Mouse (Mus musculus) CH12.LX (cell line): ENCODE results near the gene Rai14.

Source experiments
- CTCF ChIP-seq, 2 experiments: IDR thresholded peaks in 1 of 2; conservative IDR thresholded peaks in 1 of 2; 2 replicates each; pipeline ENCODE4 v1.5.1; 2011 to 2012; ENCODE audit warnings: low read depth in 2 of 2, low read length in 2 of 2, improper control_type of control experiment in 1 of 2, inconsistent platforms in 1 of 2, mild to moderate bottlenecking in 1 of 2, moderate library complexity in 1 of 2
- HCFC1 ChIP-seq: IDR thresholded peaks from 2 replicates; pipeline ENCODE4 v1.6.1; 2012; ENCODE audit warnings: low read depth, mild to moderate bottlenecking, inconsistent platforms, low read length, improper control_type of control experiment
- SIN3A ChIP-seq: IDR thresholded peaks from 2 replicates; pipeline ENCODE4 v1.6.1; 2012; ENCODE audit warnings: low read length, improper control_type of control experiment, inconsistent platforms
- ZNF384 ChIP-seq: IDR thresholded peaks from 2 replicates; pipeline ENCODE4 v1.6.1; 2012; ENCODE audit warnings: low read depth, low read length, improper control_type of control experiment, inconsistent platforms

DNA sequence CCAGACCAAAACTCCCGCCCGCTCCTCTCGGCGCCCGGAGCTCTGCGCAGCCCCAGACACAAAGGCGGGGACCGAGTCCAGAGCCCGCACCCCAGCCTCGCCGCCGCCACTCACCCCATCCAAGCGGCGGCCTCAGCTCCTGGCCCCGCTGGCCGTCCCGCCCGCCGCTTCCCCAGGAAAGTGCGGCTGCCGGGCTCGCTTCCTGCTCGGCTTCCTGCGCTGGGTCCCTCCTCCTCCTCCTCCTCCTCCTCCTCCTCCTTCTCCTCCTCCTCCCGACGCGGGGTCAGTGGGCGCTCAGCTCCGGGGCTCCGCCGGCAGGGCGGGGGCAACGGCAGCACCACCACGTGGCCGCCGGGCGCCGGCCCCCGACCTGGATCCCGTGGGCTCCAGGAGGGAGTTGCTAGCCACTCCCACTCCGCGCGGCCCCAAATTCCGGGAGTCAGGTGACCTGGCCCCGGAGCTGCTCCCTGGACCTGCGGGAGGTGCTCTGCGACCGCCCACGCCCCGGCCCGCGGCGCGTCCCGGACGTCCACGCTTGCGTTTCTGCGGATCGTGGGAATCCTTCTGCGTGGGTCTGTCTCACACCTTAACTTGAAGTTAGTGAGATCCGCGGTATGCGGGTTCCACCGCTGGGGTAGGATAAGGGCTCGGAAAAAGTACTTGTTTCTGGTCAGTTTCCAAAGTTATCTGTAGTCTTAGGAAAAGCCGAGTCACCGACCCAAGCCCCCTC lies at the start of gene Rai14:
- TF ChIP-seq HCFC1 (no peak), CTCF (conservative IDR thresholded peaks at IDR 0.05 in 1 of 2, IDR thresholded peaks at IDR 0.05 in 1 of 2; ENCODE audit: low read depth in 2 of 2, low read length in 2 of 2) (peak in 1 of 2 experiments; percentile 12; a peak in 2 of 4 replicates), SIN3A (no peak; the same call in 1 of the 2 replicates), ZNF384 (no peak)
